In genomic region chr11:108322156-108322555, GRCm38 (mm10) we compare ENCODE assay signal across 24 mouse cellular contexts. TPM values are rescaled to one million over a fixed set of nuclear protein-coding genes. Genes with fewer than 3 reads are reported as not detected.
DNase-seq lines count a peak whose midpoint lies in the region; ATAC-seq and TF ChIP-seq lines count a peak whose summit lies in the region.
"Had no signal": no experiment of that assay in that cellular context is flagged by ENCODE, and none has a peak within 500 bp of the region (broad histone marks: within the 10 kb centered on the region; RNA-seq: fewer than 3 reads in every experiment).

No protein-coding gene starts in this region.

- H3K9ac ChIP-seq in midbrain, embryonic 11.5 days (ENCODE audit: low read length) = no peak overlapping the region
- H3K9ac ChIP-seq in MEL (ENCODE audit: control insufficient read depth, low read depth, low read length, poor library complexity, severe bottlenecking) = no peak overlapping the region

- H3K79me2 ChIP-seq in MEL (ENCODE audit: control insufficient read depth, insufficient read depth, low read length, poor library complexity) = peaks cover 1% of the 10 kb centered on the region; the same call in 1 of the 2 replicates

- peaks cover 100% of the 10 kb centered on the region for H3K4me1 ChIP-seq in megakaryocyte, embryonic 14.5 days
- H3K4me1 ChIP-seq in midbrain, embryonic 11.5 days (ENCODE audit: control insufficient read depth, insufficient read depth, low read length) = no peaks in the 10 kb centered on the region
- H3K4me1 ChIP-seq in midbrain, embryonic 10.5 days = 0 out of 2 replicates have a peak, but pooled peaks cover 3% of the 10 kb centered on the region
- peaks cover 16 to 25% of the 10 kb centered on the region in 2 experiments for H3K4me1 ChIP-seq in MEL (ENCODE audit: control insufficient read depth in 1 of 2, insufficient read depth in 2 of 2, low read length in 2 of 2)

- no peaks in the 10 kb centered on the region for H3K27me3 ChIP-seq in megakaryocyte, embryonic 14.5 days (replicated peaks)
- H3K27me3 ChIP-seq in midbrain, embryonic 11.5 days (ENCODE audit: control insufficient read depth, insufficient read depth, low read length) = no peaks in the 10 kb centered on the region
- H3K27me3 ChIP-seq in midbrain, embryonic 10.5 days (ENCODE audit: low read depth, poor library complexity, severe bottlenecking) = no peaks in the 10 kb centered on the region
- no peaks in the 10 kb centered on the region for H3K27me3 ChIP-seq in MEL (ENCODE audit: control insufficient read depth in 1 of 2, insufficient read depth in 2 of 2, low read length in 2 of 2)
- H3K27me3 ChIP-seq: CH12.LX, Patski had no signal

- DNase-seq in midbrain, embryonic 11.5 days (ENCODE audit: low spot score, missing footprints) = peak; percentile 26
- DNase-seq in midbrain, embryonic 10.5 days (ENCODE audit: low spot score) = no peak
- peak; percentile 54 for DNase-seq in MEL (ENCODE audit: low read depth, low spot score)
- no peak for DNase-seq in adrenal gland, adult (ENCODE audit: inconsistent age in 2 of 2, low spot score in 1 of 2)
- DNase-seq: adrenal gland, adult 2 months; adrenal gland, adult 8-10 months; adrenal gland, postnatal 10 days; adrenal gland, postnatal 14 days; adrenal gland, postnatal 25 days; adrenal gland, postnatal 36 days; B cell, adult 2 months; cerebellum, adult 11 months; cerebellum, adult 11-12 months; cerebellum, adult 18-20 months; cerebellum, adult 2 months; cerebellum, adult 8-10 months had no signal

- no peak overlapping the region for H3K4me2 ChIP-seq in midbrain, embryonic 11.5 days

- no peak for TF ChIP-seq CTCF in MEL (IDR thresholded peaks at IDR 0.05 in 2 of 3, conservative IDR thresholded peaks at IDR 0.05 in 1 of 3; ENCODE audit: control insufficient read depth in 1 of 3, insufficient read depth in 1 of 3, low read depth in 2 of 3, low read length in 3 of 3, poor library complexity in 1 of 3, severe bottlenecking in 1 of 3)

- TF ChIP-seq EP300 in MEL (IDR thresholded peaks at IDR 0.05; ENCODE audit: low read depth in 1 of 2, low read length in 2 of 2) = peak; percentile 8 to 42; a peak in 2 of 4 replicates

- no peak for TF ChIP-seq POLR2A in MEL (IDR thresholded peaks at IDR 0.05; ENCODE audit: control insufficient read depth in 1 of 2, insufficient read depth in 1 of 2, low read depth in 1 of 2, low read length in 2 of 2, poor library complexity in 1 of 2)

- no peak overlapping the region for H3K27ac ChIP-seq in midbrain, embryonic 11.5 days (ENCODE audit: low read depth, low read length)
- no peak overlapping the region for H3K27ac ChIP-seq in midbrain, embryonic 10.5 days (replicated peaks)
- H3K27ac ChIP-seq in MEL (ENCODE audit: control insufficient read depth, low read depth, low read length) = no peak overlapping the region

- ATAC-seq in megakaryocyte, adult 5-6 weeks (ENCODE audit: poor library complexity, severe bottlenecking) = no peak
- no peak for ATAC-seq in midbrain, embryonic 11.5 days (ENCODE audit: low FRiP score)
- ATAC-seq: activated CD4-positive, CD25-positive, alpha-beta regulatory T cell, adult 4 months; CD4-positive, CD25-positive, alpha-beta regulatory T cell, adult 4 months; Patski had no signal

- no peaks in the 10 kb centered on the region for H3K9me3 ChIP-seq in megakaryocyte, embryonic 14.5 days
- no peaks in the 10 kb centered on the region for H3K9me3 ChIP-seq in midbrain, embryonic 11.5 days (ENCODE audit: control insufficient read depth, low read length)
- H3K9me3 ChIP-seq in midbrain, embryonic 10.5 days (replicated peaks) = no peaks in the 10 kb centered on the region
- no peaks in the 10 kb centered on the region for H3K9me3 ChIP-seq in MEL (replicated peaks; ENCODE audit: insufficient read depth, low read length)

- no peak for TF ChIP-seq RAD21 in MEL (IDR thresholded peaks at IDR 0.05; ENCODE audit: low read depth, low read length)

- H3K36me3 ChIP-seq in megakaryocyte, embryonic 14.5 days (replicated peaks; ENCODE audit: low read length) = peaks cover 100% of the 10 kb centered on the region
- H3K36me3 ChIP-seq in midbrain, embryonic 11.5 days (ENCODE audit: control insufficient read depth, insufficient read depth, low read length) = no peaks in the 10 kb centered on the region
- no peaks in the 10 kb centered on the region for H3K36me3 ChIP-seq in midbrain, embryonic 10.5 days
- H3K36me3 ChIP-seq in MEL (ENCODE audit: control insufficient read depth in 1 of 2, insufficient read depth in 2 of 2, low read length in 2 of 2) = peaks cover 0 to 29% of the 10 kb centered on the region in 2 experiments; a peak in 2 of 4 replicates
- H3K36me3 ChIP-seq: G1E had no signal

- 92% methylated on average over 2 of the region's 2 CpGs for WGBS in midbrain, embryonic 11.5 days
- WGBS in midbrain, embryonic 10.5 days = 94% methylated on average over 2 of the region's 2 CpGs

- H3K4me3 ChIP-seq in megakaryocyte, embryonic 14.5 days (replicated peaks) = peak overlapping the region; percentile 78
- no peak overlapping the region for H3K4me3 ChIP-seq in midbrain, embryonic 11.5 days (ENCODE audit: low read depth, low read length)
- no peak overlapping the region for H3K4me3 ChIP-seq in midbrain, embryonic 10.5 days
- no peak overlapping the region for H3K4me3 ChIP-seq in MEL (ENCODE audit: control insufficient read depth in 1 of 2, insufficient read depth in 1 of 2, low read depth in 2 of 2, low read length in 2 of 2)

TF ChIP-seq in MEL, 35 proteins besides CTCF, POLR2A, EP300 and RAD21:
- TF ChIP-seq MYC (IDR thresholded peaks at IDR 0.05; ENCODE audit: low read depth, low read length) (0 out of 2 replicates have a peak, but pooled peaks have one; percentile 39), MAX (IDR thresholded peaks at IDR 0.05; ENCODE audit: low read length) (0 out of 2 replicates have a peak, but pooled peaks have one; percentile 25), SIN3A (IDR thresholded peaks at IDR 0.05; ENCODE audit: low read length) (peak; percentile 31; the same call in 1 of the 2 replicates), GATA1 (IDR thresholded peaks at IDR 0.05; ENCODE audit: low read depth, low read length) (peak; percentile 65), RCOR1 (IDR thresholded peaks at IDR 0.05; ENCODE audit: low read depth, low read length) (0 out of 2 replicates have a peak, but pooled peaks have one; percentile 35), ETS1 (IDR thresholded peaks at IDR 0.05; ENCODE audit: low read depth, low read length) (peak; percentile 52; the same call in 1 of the 2 replicates), ELF1 (IDR thresholded peaks at IDR 0.05; ENCODE audit: low read depth, low read length) (no peak), POLR2AphosphoS5 (IDR thresholded peaks at IDR 0.05; ENCODE audit: borderline replicate concordance, low read depth, low read length) (no peak), MXI1 (IDR thresholded peaks at IDR 0.05; ENCODE audit: low read depth, low read length) (no peak)
TF ChIP-seq in MEL: peak in this region for 6.

RNA-seq across cellular contexts. Expression of gene Apoh, which starts 21.0 kb away (rescaled TPM):
- polyA plus RNA-seq in megakaryocyte, embryonic 14.5 days (2012; ENCODE audit: insufficient read depth, low replicate concordance) = not detected in 2 replicates
- total RNA-seq in megakaryocyte, adult 5-6 weeks (2015) = not detected in 2 replicates
- not detected in 2 replicates for total RNA-seq in megakaryocyte, adult 5-6 weeks (2017)
- not detected in 2 replicates for polyA plus RNA-seq in midbrain, embryonic 11.5 days (2014; fragmentation: Nextera tagmentation; extraction: Ambion mirVana)
- not detected in 2 replicates for polyA plus RNA-seq in midbrain, embryonic 10.5 days (2016; fragmentation: Nextera tagmentation; extraction: Ambion mirVana)
- not detected in 2 replicates for total RNA-seq in MEL (2012; rRNA removed)
- not detected for polyA plus RNA-seq in MEL (2012; ENCODE audit: insufficient read depth in 1 of 2, insufficient read length in 2 of 2, low read depth in 1 of 2, low replicate concordance in 2 of 2, missing spikeins in 1 of 2)
- total RNA-seq: adrenal gland, postnatal 25 days; ES-E14; G1E had no signal
- polyA plus RNA-seq: activated CD4-positive, CD25-positive, alpha-beta regulatory T cell, adult 4 months; CD4-positive, CD25-positive, alpha-beta regulatory T cell, adult 4 months; G1E had no signal

RNA-seq across cellular contexts. Expression of gene Prkca, which starts 21.6 kb away (rescaled TPM):
- polyA plus RNA-seq in megakaryocyte, embryonic 14.5 days (2012; ENCODE audit: insufficient read depth, low replicate concordance) = 35.7 and 36.2 TPM in 2 replicates
- total RNA-seq in megakaryocyte, adult 5-6 weeks (2015) = 6.4 and 6.9 TPM in 2 replicates
- total RNA-seq in megakaryocyte, adult 5-6 weeks (2017) = 1.6 and 4.3 TPM in 2 replicates
- polyA plus RNA-seq in midbrain, embryonic 11.5 days (2014; fragmentation: Nextera tagmentation; extraction: Ambion mirVana) = 3.3 and 4.5 TPM in 2 replicates
- 2.5 and 2.6 TPM in 2 replicates for polyA plus RNA-seq in midbrain, embryonic 10.5 days (2016; fragmentation: Nextera tagmentation; extraction: Ambion mirVana)
- 15.3 and 22.9 TPM in 2 replicates for total RNA-seq in MEL (2012; rRNA removed)
- polyA plus RNA-seq in MEL (2012; ENCODE audit: insufficient read depth in 1 of 2, insufficient read length in 2 of 2, low read depth in 1 of 2, low replicate concordance in 2 of 2, missing spikeins in 1 of 2) = 10 to 100 TPM; 19.9 to 30.9 TPM
- polyA plus RNA-seq: G1E had no signal

Comparison
In these comparisons a context has a peak if more than half of its experiments do, and no peak if none do; other contexts are left out.
1. DNase-seq: peak in midbrain, embryonic 11.5 days (single experiment) and MEL (single experiment); none in midbrain, embryonic 10.5 days (single experiment) and adrenal gland, adult (0 of 2).